Mouse (Mus musculus): ENCODE measurements around the gene Nectin4. TPM values are rescaled to one million over a fixed set of nuclear protein-coding genes. Genes with fewer than 3 reads are reported as not detected.
A peak's percentile ranks its signal among the peaks of the same experiment; 100 is the strongest.

Gene Nectin4
- polyA plus RNA-seq, 1 experiment from 2014 or later = 3.9 TPM

DNA sequence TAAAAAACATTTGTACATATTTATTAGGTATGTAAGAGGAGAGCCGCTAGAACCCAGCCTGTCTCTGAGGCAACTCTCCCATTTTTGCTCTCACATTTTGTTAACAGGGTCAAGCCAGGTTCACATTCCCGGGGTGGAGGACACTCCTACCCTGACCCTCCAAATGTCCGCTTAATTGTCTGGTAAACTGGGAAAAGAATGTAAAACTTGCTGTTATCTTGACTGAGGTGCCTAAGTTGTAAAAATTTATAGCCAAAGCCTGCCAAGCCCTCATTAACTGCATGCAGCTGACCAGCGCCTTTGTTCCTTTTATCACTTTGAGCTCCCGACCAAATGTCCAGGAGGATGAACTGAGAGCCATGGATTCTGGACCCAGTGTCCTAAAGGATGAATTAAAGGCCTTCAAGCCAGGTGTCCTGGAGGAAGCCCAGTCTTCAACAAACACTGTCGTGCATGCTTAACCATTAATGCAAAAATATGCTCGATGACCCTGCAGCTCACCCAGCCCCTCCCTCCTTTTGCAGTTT, 65.5 kb downstream of the Nectin4 start:
- Histone ChIP-seq H3K9ac (ENCODE audit: low read depth, low read length) (no peak overlapping the region), H3K36me3 (ENCODE audit: control insufficient read depth, insufficient read depth, low read length) (no peaks in the 10 kb centered on the region), H3K4me1 (ENCODE audit: control insufficient read depth, insufficient read depth, low read length) (0 out of 2 replicates have a peak, but pooled peaks cover 3% of the 10 kb centered on the region), H3K27ac (ENCODE audit: low read length) (no peak overlapping the region), H3K9me3 (replicated peaks; ENCODE audit: control insufficient read depth, low read length, poor library complexity, severe bottlenecking) (no peaks in the 10 kb centered on the region), H3K4me2 (ENCODE audit: low read length) (no peak overlapping the region), H3K4me3 (ENCODE audit: low read depth, low read length) (no peak overlapping the region), H3K27me3 (ENCODE audit: control insufficient read depth, insufficient read depth, low read depth, low read length) (peaks cover 31% of the 10 kb centered on the region)
- 74% methylated on average over 7 of the region's 7 CpGs for WGBS
- no peak for ATAC-seq

- no peak for ATAC-seq
- Histone ChIP-seq H3K9ac (ENCODE audit: low read depth, low read length) (no peak overlapping the region), H3K4me3 (ENCODE audit: low read depth, low read length) (no peak overlapping the region), H3K36me3 (ENCODE audit: control insufficient read depth, insufficient read depth, low read length) (no peaks in the 10 kb centered on the region), H3K4me1 (ENCODE audit: control insufficient read depth, insufficient read depth, low read length) (0 out of 2 replicates have a peak, but pooled peaks cover 3% of the 10 kb centered on the region), H3K27me3 (ENCODE audit: control insufficient read depth, insufficient read depth, low read depth, low read length) (peaks cover 31% of the 10 kb centered on the region), H3K27ac (ENCODE audit: low read length) (no peak overlapping the region), H3K4me2 (ENCODE audit: low read length) (no peak overlapping the region), H3K9me3 (replicated peaks; ENCODE audit: control insufficient read depth, low read length, poor library complexity, severe bottlenecking) (no peaks in the 10 kb centered on the region)
- WGBS = 70% methylated on average over 1 of the region's 1 CpGs
Measured at GRCm38 (mm10) chr1:171435974-171436373, 66.1 kb downstream of the Nectin4 start.

GRCm38 (mm10) chr1:171437264-171438013, 67.5 kb downstream of the Nectin4 start, which contains the start of gene F11r:
F11r (plus strand) TSS chr1:171437535.
- peak within 1 kb of the TSS; percentile 34 for H3K4me3 ChIP-seq (ENCODE audit: low read depth, low read length)
- H3K27ac ChIP-seq (ENCODE audit: low read length) = no peak within 1 kb of the TSS
- WGBS = under 1% methylated on average over 45 of the region's 46 CpGs
- ATAC-seq = peak; percentile 80
- peak within 1 kb of the TSS; percentile 54 for H3K4me2 ChIP-seq (ENCODE audit: low read length)
- no peak within 1 kb of the TSS for H3K9ac ChIP-seq (ENCODE audit: low read depth, low read length)
- no peaks in the 10 kb centered on the region for H3K36me3 ChIP-seq (ENCODE audit: control insufficient read depth, insufficient read depth, low read length)
- no peaks in the 10 kb centered on the region for H3K9me3 ChIP-seq (replicated peaks; ENCODE audit: control insufficient read depth, low read length, poor library complexity, severe bottlenecking)
- peaks cover 31% of the 10 kb centered on the region for H3K27me3 ChIP-seq (ENCODE audit: control insufficient read depth, insufficient read depth, low read depth, low read length)
- H3K4me1 ChIP-seq (ENCODE audit: control insufficient read depth, insufficient read depth, low read length) = 0 out of 2 replicates have a peak, but pooled peaks cover 3% of the 10 kb centered on the region

Other genes starting within 250 kb of the Nectin4 start
- 284 and 311 TPM in 2 replicates for gene Sdhc, start 219.5 kb upstream of the Nectin4 start, polyA plus RNA-seq (2015; fragmentation: Nextera tagmentation; extraction: Ambion mirVana)
- gene Mpz, start 219.4 kb upstream of the Nectin4 start, polyA plus RNA-seq (2015; fragmentation: Nextera tagmentation; extraction: Ambion mirVana) = 0.20 and 0.63 TPM in 2 replicates
- 15.1 and 20.7 TPM in 2 replicates for gene Pcp4l1, start 173.8 kb upstream of the Nectin4 start, polyA plus RNA-seq (2015; fragmentation: Nextera tagmentation; extraction: Ambion mirVana)
- gene Nr1i3, start 156.1 kb upstream of the Nectin4 start, polyA plus RNA-seq (2015; fragmentation: Nextera tagmentation; extraction: Ambion mirVana) = 0.38 and 0.47 TPM in 2 replicates
- 46.8 and 58.3 TPM in 2 replicates for gene Tomm40l, start 147.6 kb upstream of the Nectin4 start, polyA plus RNA-seq (2015; fragmentation: Nextera tagmentation; extraction: Ambion mirVana)
- gene Apoa2, start 145.0 kb upstream of the Nectin4 start, polyA plus RNA-seq (2015; fragmentation: Nextera tagmentation; extraction: Ambion mirVana) = 2.1 and 3.1 TPM in 2 replicates
- 15.9 and 19.3 TPM in 2 replicates for gene Fcer1g, start 135.7 kb upstream of the Nectin4 start, polyA plus RNA-seq (2015; fragmentation: Nextera tagmentation; extraction: Ambion mirVana)
- gene Adamts4, start 119.7 kb upstream of the Nectin4 start, polyA plus RNA-seq (2015; fragmentation: Nextera tagmentation; extraction: Ambion mirVana) = 8.7 and 9.1 TPM in 2 replicates
- 218 and 225 TPM in 2 replicates for gene Ndufs2, start 118.7 kb upstream of the Nectin4 start, polyA plus RNA-seq (2015; fragmentation: Nextera tagmentation; extraction: Ambion mirVana)
- gene B4galt3, start 99.8 kb upstream of the Nectin4 start, polyA plus RNA-seq (2015; fragmentation: Nextera tagmentation; extraction: Ambion mirVana) = 113 and 115 TPM in 2 replicates
- gene Ppox, start 88.9 kb upstream of the Nectin4 start, polyA plus RNA-seq (2015; fragmentation: Nextera tagmentation; extraction: Ambion mirVana) = 44.4 and 49.5 TPM in 2 replicates
- 105 and 112 TPM in 2 replicates for gene Usp21, start 82.1 kb upstream of the Nectin4 start, polyA plus RNA-seq (2015; fragmentation: Nextera tagmentation; extraction: Ambion mirVana)
- 105 and 116 TPM in 2 replicates for gene Ufc1, start 75.1 kb upstream of the Nectin4 start, polyA plus RNA-seq (2015; fragmentation: Nextera tagmentation; extraction: Ambion mirVana)
- gene Dedd, start 41.0 kb upstream of the Nectin4 start, polyA plus RNA-seq (2015; fragmentation: Nextera tagmentation; extraction: Ambion mirVana) = 53.6 and 55.2 TPM in 2 replicates
- 53.8 and 56.9 TPM in 2 replicates for gene Nit1, start 24.5 kb upstream of the Nectin4 start, polyA plus RNA-seq (2015; fragmentation: Nextera tagmentation; extraction: Ambion mirVana)
- gene Pfdn2, start 24.4 kb upstream of the Nectin4 start, polyA plus RNA-seq (2015; fragmentation: Nextera tagmentation; extraction: Ambion mirVana) = 146 and 166 TPM in 2 replicates
- gene Klhdc9, start 9.3 kb upstream of the Nectin4 start, polyA plus RNA-seq (2015; fragmentation: Nextera tagmentation; extraction: Ambion mirVana) = 4.3 and 4.6 TPM in 2 replicates
- 0.45 and 0.59 TPM in 2 replicates for gene Arhgap30, start 18.9 kb downstream of the Nectin4 start, polyA plus RNA-seq (2015; fragmentation: Nextera tagmentation; extraction: Ambion mirVana)
- gene Usf1, start 41.2 kb downstream of the Nectin4 start, polyA plus RNA-seq (2015; fragmentation: Nextera tagmentation; extraction: Ambion mirVana) = 197 and 201 TPM in 2 replicates
- 6.2 and 7.6 TPM in 2 replicates for gene Tstd1, start 48.8 kb downstream of the Nectin4 start, polyA plus RNA-seq (2015; fragmentation: Nextera tagmentation; extraction: Ambion mirVana)
- 10.4 and 10.5 TPM in 2 replicates for gene F11r, start 67.4 kb downstream of the Nectin4 start, polyA plus RNA-seq (2015; fragmentation: Nextera tagmentation; extraction: Ambion mirVana)
- gene Alyref2, start 133.4 kb downstream of the Nectin4 start, polyA plus RNA-seq (2015; fragmentation: Nextera tagmentation; extraction: Ambion mirVana) = 34.8 and 35.9 TPM in 2 replicates
- gene Itln1, start 165.2 kb downstream of the Nectin4 start, polyA plus RNA-seq (2015; fragmentation: Nextera tagmentation; extraction: Ambion mirVana) = not detected in 2 replicates
- not detected in 2 replicates for gene Cd244a, start 189.1 kb downstream of the Nectin4 start, polyA plus RNA-seq (2015; fragmentation: Nextera tagmentation; extraction: Ambion mirVana)
- gene Ly9, start 237.3 kb downstream of the Nectin4 start, polyA plus RNA-seq (2015; fragmentation: Nextera tagmentation; extraction: Ambion mirVana) = 0.11 and 0.14 TPM in 2 replicates

Data from midbrain, embryonic 16.5 days (tissue).